Mouse (Mus musculus) heart, postnatal 0 days (tissue): Measurements from ENCODE around the gene Rasgrf1.

ENCODE experiments used
- CTCF ChIP-seq: IDR thresholded peaks from 2 replicates; pipeline ENCODE4 v1.5.1; 2016; ENCODE audit warnings: antibody characterized with exemption, control low read depth, low read depth
- EP300 ChIP-seq: IDR thresholded peaks from 2 replicates; pipeline ENCODE4 v1.6.1; 2016; ENCODE audit warnings: antibody characterized with exemption, low read depth

GRCm38 (mm10) chr9:90054371-90055145, 144.8 kb downstream of the Rasgrf1 start:
- TF ChIP-seq EP300, result no peak
- TF ChIP-seq CTCF, result peak; percentile 65
